Mouse (Mus musculus): ENCODE measurements around the gene Bbs2.

DNA sequence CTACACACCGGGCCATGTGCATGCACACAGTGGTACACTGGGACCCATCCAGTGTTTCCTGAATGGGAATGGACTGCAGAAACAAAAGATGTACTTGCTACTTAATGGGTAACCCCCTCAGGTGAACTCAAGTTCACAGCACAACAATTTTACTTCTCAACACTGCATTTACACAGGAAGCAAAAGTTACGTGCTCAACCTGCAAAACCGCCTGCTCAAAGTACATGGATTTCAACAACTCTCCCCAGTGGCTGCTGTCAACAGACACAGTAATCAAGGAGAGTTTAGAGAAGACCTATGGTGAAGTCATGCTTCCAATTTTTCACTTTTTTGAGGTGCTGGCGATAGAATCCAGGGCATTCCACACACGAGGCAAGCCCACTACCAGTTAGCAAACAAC is 63.5 kb downstream of the Bbs2 start:
- TF ChIP-seq CTCF (IDR thresholded peaks at IDR 0.05; ENCODE audit: borderline replicate concordance, insufficient read depth, low read length) = no peak
- TF ChIP-seq POLR2A (IDR thresholded peaks at IDR 0.05; ENCODE audit: low read depth, low read length) = no peak
